Mouse (Mus musculus): ENCODE data around the gene Alg1.

GRCm38 (mm10) chr16:5271411-5272035, 38.1 kb downstream of the Alg1 start:
- TF ChIP-seq CTCF (IDR thresholded peaks at IDR 0.05; ENCODE audit: low read depth) (no peak), EP300 (IDR thresholded peaks at IDR 0.05; ENCODE audit: low read depth) (no peak)
